Mouse (Mus musculus) left cerebral cortex, adult 2 months (tissue): ENCODE results near the gene Rnf24. TPM values are rescaled to one million over a fixed set of nuclear protein-coding genes. Genes with fewer than 3 reads are reported as not detected.
"Not testable (repeated sequence)": the region's sequence is repeated elsewhere in the genome, so short reads cannot be mapped to it uniquely, and the experiment has no call there.

Experiments
- DNase-seq, 2 experiments: peaks; one replicate each; pipeline ENCODE4 v3.0.0; 2021 to 2022; ENCODE audit warnings: low spot score in 2 of 2, mixed read lengths in 1 of 2; ENCODE audit errors: extremely low spot score in 1 of 2
- H3K27ac ChIP-seq: fragments of 200-600 bp; 2 replicates; pipeline ENCODE4 v1.8.1; 2022
- H3K4me3 ChIP-seq: fragments of 200-600 bp; 2 replicates; pipeline ENCODE4 v1.8.1; 2022
- CTCF ChIP-seq: fragments of 200-600 bp; IDR thresholded peaks from 2 replicates; pipeline ENCODE4 v1.8.1; 2022; ENCODE audit warnings: antibody characterized with exemption, mild to moderate bottlenecking, moderate library complexity
- intact Hi-C: fragments of 180-260 bp; cut with DNase I; formaldehyde crosslinking; loops from one replicate; pipeline ENCODE4 v1.15.1; 2025
- total RNA-seq, 2 experiments: library from RNA; stranded (reverse); gene quantifications; 2 replicates each; pipeline ENCODE4 v1.2.3; 2021

The Rnf24 gene
- total RNA-seq, 2 experiments from 2014 or later = 39.8 to 41.4 TPM

DNA sequence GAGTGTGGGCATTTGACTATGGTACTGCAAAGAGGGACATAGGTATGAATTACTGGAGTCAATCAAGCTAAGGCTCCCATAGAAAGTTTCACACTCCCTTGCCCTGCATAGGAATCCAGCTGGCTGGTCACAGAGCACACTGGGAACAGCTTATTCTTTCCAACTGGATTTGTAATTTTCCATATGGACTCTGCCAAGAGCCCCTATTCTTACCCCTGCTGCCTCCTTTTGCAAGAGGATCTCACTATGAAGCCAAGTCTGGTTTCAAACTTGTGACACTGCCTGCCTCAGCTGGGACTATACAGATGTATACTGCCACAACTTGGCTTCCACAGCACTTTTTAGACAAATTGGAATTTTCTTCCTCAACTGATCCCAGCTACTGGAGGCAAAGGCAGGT lies 51.1 kb downstream of the Rnf24 start:
- TF ChIP-seq CTCF = no peak
- intact Hi-C loops = no loop called here
- Histone ChIP-seq H3K27ac (no peak overlapping the region), H3K4me3 (no peak overlapping the region)
- no peak for DNase-seq

DNA sequence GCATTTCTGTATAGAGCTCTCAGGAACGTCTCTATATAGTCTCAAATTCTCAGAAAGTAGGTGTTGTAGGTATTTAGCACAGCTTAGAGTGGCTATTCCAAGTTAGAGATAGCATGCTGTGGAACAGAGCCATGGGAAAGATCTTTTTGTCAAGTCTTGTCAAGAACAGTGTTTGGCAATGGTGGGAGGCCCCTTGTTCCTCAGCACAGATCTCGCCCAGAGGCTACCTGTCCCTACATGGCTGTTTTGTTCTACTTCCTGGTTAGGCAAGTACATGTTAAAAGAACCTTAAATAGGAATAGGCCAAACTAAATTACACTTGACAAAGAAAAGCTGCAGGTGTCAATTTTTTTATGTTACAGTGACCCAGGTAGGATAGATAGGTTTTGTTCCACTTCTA lies 52.2 kb downstream of the Rnf24 start:
- H3K4me3 ChIP-seq = no peak overlapping the region
- DNase-seq = no peak
- no peak for TF ChIP-seq CTCF
- intact Hi-C loops = no loop called here
- H3K27ac ChIP-seq = no peak overlapping the region

DNA sequence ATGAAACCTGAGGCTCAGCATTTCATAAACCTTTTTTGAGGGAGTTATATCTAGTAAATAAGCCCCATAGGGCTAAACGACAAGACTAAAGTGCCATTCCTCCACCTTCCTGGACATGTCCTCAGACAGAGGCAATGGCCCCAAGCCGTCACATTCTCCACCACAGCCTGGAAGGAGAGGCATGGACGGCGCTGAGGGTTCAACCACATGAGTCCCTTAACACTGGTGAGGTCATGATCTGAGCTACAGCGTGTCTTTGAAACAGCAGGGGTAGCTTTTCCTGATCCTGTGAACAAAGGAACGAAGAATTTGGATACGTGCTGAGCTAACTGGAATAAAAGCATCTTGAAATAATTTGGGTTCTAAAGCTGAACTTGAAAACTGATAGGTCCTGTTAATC lies 54.0 kb downstream of the Rnf24 start:
- H3K27ac ChIP-seq, H3K4me3 ChIP-seq, intact Hi-C loops, DNase-seq: not testable (repeated sequence)

DNA sequence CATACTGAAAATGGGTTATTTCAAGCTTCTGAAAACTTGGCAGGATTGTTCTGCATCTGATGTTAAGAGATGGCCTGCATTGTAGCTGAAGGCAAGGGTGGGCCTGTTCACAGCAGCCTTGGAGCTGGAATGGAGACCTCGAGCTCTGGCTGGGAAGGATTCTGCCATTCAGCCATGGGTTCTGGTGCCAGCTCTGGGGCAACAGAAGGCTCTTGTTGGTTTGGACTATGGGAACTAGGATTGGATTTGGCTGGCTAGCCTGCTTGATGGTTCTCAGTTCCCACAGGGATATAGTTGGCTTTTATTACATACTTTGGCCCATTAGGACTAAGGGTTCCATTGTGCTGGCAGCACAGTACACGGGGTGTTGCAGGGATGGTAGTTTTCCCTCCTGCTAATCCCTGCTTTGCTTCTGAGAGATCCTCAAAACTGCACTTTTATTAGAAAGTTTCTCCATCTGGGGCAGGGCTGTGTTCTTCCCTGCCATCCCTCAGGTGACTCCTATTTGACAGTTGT lies 55.9 kb downstream of the Rnf24 start:
- DNase-seq = no peak
- intact Hi-C loops = no loop called here

DNA sequence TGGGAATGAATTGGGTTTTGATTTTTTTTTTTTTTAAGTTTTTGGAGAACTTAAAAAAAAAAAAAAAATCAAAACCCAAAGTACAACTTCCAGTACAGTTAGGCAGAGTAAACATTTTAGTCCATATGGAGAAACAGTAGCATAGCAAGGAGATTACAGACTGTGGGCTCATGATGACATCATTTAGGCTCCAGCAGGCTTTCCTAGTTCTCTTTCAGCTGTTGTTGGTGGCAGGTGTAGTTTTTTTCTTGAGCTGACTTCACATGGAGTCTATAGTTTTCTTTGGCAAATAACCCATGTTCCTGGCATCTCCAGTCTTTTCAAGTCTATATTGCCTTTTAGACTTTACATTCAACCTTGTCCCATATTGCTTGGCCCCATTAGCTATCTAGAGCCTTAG lies 62.0 kb downstream of the Rnf24 start:
- no peak for TF ChIP-seq CTCF
- intact Hi-C loops = no loop called here

More for the DNA sequence above, 55.9 kb downstream of the Rnf24 start:
- Histone ChIP-seq H3K4me3 (no peak overlapping the region), H3K27ac (peak overlapping the region; percentile 26; the same call in 1 of the 2 replicates)
- TF ChIP-seq CTCF = no peak

DNA sequence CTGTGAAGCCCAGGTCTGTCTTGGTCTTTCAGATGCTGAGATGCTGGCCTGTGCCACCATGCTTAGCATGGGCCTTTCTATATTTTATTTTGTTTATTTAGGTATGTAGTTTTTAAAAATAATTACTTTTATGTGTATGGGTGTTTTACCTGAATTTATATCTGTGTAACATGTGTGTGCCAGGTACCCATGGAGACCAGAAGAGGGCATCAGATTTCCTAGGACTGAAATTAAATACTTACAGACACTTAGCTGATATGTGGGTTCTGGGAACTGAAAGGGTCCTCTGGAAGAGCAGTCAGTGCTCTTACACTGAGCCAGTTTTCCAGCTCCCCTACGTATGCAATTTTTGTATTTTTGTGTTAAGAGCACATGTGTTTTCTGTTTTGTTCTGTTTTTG lies 66.4 kb downstream of the Rnf24 start:
- peak; percentile 45 for TF ChIP-seq CTCF
- no peak overlapping the region for H3K27ac ChIP-seq
- no peak overlapping the region for H3K4me3 ChIP-seq
- intact Hi-C loops = loop anchor here (5.0 kb wide), 1 partner anchor 131 kb away; no protein-coding TSS in a partner anchor
- no peak for DNase-seq

More for the DNA sequence above, 62.0 kb downstream of the Rnf24 start:
- Histone ChIP-seq H3K27ac (no peak overlapping the region), H3K4me3 (no peak overlapping the region)
- no peak for DNase-seq

DNA sequence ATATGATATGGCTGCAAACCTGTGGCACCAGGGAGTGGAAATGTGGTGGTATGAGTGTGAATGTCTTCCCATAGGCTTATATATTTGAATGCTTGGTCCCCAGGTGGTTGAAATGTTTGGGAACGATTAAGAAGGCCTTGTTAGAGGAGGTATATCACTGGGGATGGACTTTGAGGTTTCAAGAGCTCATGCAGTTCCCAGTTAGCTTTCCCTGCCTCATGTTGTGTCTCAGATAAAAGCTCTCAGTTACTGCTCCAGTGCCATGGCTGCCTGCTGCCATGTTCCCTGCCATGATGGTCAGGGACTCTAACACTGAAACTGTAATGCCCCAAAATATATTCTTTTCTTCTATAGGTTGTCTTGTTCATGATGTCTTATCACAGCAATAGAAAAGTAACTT lies 71.1 kb downstream of the Rnf24 start:
- TF ChIP-seq CTCF = no peak
- intact Hi-C loops = no loop called here
- Histone ChIP-seq H3K4me3 (no peak overlapping the region), H3K27ac (no peak overlapping the region)
- no peak for DNase-seq

DNA sequence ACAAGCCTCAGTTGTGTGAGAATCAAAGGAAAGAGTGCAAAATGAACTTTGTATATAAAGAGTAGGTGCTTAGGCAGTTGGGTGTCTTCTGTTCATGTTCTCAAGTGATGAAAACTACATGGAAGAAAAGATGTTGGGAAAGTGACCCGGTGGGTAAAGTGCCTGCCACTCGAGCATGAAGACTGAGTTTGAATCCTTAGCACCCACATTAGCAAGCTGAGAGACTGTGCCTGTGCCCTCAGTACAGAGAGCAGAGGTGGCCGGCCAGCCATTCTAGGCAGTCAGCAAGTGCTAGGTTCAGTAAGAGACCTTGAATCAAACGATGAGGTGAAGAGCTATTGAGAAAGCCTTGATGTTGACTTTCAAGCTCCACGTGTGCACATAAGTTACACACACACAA lies 76.0 kb downstream of the Rnf24 start:
- no peak overlapping the region for H3K27ac ChIP-seq
- H3K4me3 ChIP-seq = no peak overlapping the region
- TF ChIP-seq CTCF = no peak
- no peak for DNase-seq
- intact Hi-C loops = no loop called here

DNA sequence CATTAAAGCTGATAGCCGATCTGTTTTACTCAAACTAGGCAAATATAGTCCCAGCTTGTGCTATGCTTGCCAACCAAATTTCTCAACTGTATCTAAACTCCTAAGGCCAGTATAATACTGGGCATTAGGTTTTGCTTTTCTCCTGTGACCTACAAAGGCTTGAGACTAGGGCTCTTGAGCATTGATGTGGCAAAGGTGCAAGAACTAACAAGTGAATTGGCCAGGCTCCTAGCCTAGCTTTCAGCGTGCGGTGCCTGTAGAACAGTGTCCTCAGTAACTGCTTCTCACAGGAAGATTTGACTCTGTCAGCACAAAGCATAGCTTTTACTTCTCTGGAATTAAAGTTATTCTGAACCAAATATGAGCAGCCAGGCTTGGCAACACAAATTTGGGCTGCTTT lies 77.2 kb downstream of the Rnf24 start:
- intact Hi-C loops = no loop called here
- Histone ChIP-seq H3K4me3 (no peak overlapping the region), H3K27ac (no peak overlapping the region)
- TF ChIP-seq CTCF = no peak
- DNase-seq = no peak

DNA sequence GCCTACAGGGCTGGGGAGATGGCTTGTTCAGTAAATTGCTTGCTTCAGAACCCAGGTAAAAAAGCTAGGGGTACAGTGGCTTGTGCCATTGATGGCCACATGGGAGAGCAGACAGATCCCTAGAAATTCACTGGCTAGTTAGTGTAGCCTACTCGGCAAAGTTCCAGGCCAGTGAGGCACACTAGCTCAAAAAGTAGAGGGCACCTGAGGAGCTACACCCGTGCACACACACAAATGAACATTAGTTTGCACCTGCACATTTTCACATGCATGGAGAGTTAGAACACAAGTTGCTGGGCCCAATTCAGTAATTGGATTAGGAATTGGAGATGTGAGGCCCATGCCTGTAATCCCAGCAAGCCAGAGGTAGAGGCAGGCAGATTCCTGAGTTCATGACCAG lies 87.6 kb downstream of the Rnf24 start:
- intact Hi-C loops = no loop called here

DNA sequence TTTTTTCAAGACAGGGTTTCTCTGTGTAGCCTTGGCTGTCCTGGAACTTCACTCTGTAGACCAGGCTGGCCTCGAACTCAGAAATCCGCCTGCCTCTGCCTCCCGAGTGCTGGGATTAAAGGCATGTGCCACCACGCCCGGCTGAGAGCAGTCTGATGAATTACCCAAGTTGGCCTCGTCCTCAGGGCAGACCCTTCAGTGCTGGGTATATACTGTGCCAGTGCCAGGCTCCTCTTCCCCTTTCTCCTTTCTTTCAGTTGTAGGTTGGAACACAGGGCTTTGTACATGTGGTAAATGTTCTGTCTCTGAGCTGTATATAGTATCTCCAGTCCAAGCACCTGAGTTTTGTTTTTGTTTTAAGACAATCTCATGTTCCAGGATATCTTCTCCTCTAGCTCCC lies 88.7 kb downstream of the Rnf24 start:
- Histone ChIP-seq H3K4me3 (peak overlapping the region; percentile 63; the same call in 1 of the 2 replicates), H3K27ac (no peak overlapping the region)
- no peak for TF ChIP-seq CTCF
- DNase-seq = no peak
- intact Hi-C loops = loop anchor here (5.0 kb wide), 2 partner anchors 88 to 102 kb away; partner anchors contain the start of genes 1700037H04Rik and Rnf24

More for the DNA sequence above, 87.6 kb downstream of the Rnf24 start:
- Histone ChIP-seq H3K4me3 (no peak overlapping the region), H3K27ac (no peak overlapping the region)
- no peak for TF ChIP-seq CTCF
- DNase-seq = no peak

DNA sequence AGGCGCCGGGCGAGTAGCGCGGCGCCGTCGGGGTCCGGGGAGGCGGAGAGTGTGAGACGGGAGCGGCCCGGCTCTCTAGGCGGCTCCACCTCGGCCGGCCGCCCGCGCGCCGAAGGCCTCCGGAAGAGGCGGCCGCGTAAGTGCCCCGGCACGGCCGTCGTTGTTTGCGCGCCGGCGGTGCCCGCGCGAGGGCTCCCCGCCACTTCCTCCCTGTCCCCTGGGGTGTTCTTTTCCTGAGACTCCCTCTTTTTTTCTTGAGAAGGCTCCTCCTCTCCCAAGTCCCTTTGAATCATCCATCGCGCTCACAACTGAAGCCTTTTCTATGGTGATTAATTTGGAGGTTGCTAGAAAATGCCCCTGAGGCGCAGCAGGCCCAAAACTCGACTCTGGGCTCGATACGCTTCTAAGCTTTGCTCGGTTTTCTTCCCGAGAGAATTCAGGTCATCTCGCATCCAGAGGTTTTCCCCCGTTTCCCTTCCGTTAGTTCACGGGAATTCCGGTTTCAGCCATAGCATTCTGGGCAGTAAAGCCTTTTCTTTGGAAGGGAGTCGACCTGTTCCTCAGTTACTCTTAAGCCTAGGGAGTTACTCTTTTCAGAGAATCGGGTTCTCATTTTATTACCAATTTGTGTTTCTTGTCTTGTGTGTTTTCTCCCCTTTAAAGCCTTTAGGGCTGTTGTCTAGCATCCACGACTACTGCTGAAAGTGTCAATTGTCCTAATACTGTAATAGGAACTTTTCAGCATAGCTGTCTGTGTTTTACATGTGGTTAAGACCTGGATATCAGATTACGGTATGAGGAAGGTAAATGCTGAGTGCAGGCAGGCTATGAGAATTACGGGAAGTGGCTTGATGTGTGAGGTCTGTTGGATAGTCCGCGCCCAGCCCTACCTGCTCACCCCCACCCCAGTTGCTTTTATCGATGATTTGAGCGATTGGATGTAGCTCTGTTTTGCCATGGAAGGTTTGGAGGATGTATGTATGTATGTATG lies 89.7 kb downstream of the Rnf24 start:
- no peak for TF ChIP-seq CTCF
- Histone ChIP-seq H3K4me3 (peak overlapping the region; percentile 63), H3K27ac (peak overlapping the region; percentile 99)
- intact Hi-C loops = loop anchor here (1.0 to 5.0 kb wide), 5 partner anchors 30 to 101 kb away; partner anchors contain the start of genes 1700037H04Rik, Cenpb and Rnf24
- DNase-seq = no peak
